Mouse (Mus musculus) forebrain, postnatal 0 days (tissue): Measurements from ENCODE around the gene Trmt2b. TPM values are rescaled to one million over a fixed set of nuclear protein-coding genes. Genes with fewer than 3 reads are reported as not detected.
"Not testable (repeated sequence)": the region's sequence is repeated elsewhere in the genome, so short reads cannot be mapped to it uniquely, and the experiment has no call there.

Source experiments
- ATAC-seq: fragments of 200-750 bp; cut with Nextera tagmentation; 2 replicates; pipeline ENCODE4 v1.8.0; 2017; ENCODE audit warnings: mild to moderate bottlenecking, moderate library complexity
- DNase-seq: peaks from one replicate; pipeline ENCODE4 v3.0.0-alpha.2; 2015
- H3K27ac ChIP-seq: fragments of 300-500 bp; sonication (generic); 2 replicates; pipeline ENCODE4 v1.5.1; 2014; ENCODE audit warnings: low read depth, mild to moderate bottlenecking, antibody characterized with exemption, low read length, moderate library complexity, mixed read lengths
- H3K27me3 ChIP-seq: fragments of 300-500 bp; sonication (generic); 2 replicates; pipeline ENCODE4 v1.6.1; 2014; ENCODE audit warnings: mild to moderate bottlenecking, low read length, mixed read lengths; ENCODE audit not compliant: insufficient read depth
- H3K36me3 ChIP-seq: fragments of 300-500 bp; sonication (generic); 2 replicates; pipeline ENCODE4 v1.6.1; 2014; ENCODE audit warnings: mild to moderate bottlenecking, moderate library complexity; ENCODE audit not compliant: insufficient read depth
- H3K4me1 ChIP-seq: fragments of 300-500 bp; sonication (generic); 2 replicates; pipeline ENCODE4 v1.6.1; 2014; ENCODE audit warnings: antibody characterized with exemption; ENCODE audit not compliant: insufficient read depth
- H3K4me2 ChIP-seq: fragments of 300-500 bp; sonication (generic); 2 replicates; pipeline ENCODE4 v1.6.1; 2014; ENCODE audit warnings: low read depth, mild to moderate bottlenecking, moderate library complexity
- H3K4me3 ChIP-seq: fragments of 300-500 bp; sonication (generic); 2 replicates; pipeline ENCODE4 v1.5.1; 2014; ENCODE audit warnings: low read depth, low read length, mixed read lengths
- H3K9ac ChIP-seq: fragments of 300-500 bp; sonication (generic); 2 replicates; pipeline ENCODE4 v1.6.1; 2014; ENCODE audit warnings: mild to moderate bottlenecking
- H3K9me3 ChIP-seq: fragments of 300-500 bp; sonication (generic); 2 replicates; pipeline ENCODE4 v1.6.1; 2016; ENCODE audit warnings: low read length
- CTCF ChIP-seq: sonication (generic); IDR thresholded peaks from 2 replicates; pipeline ENCODE4 v1.5.1; 2016; ENCODE audit warnings: antibody characterized with exemption, control low read depth, low read depth
- WGBS: fragments of 180-500 bp; shearing (Covaris S2); extraction: QIAGEN DNeasy Blood & Tissue Kit; methylation state at CpG from one replicate; pipeline ENCODE4 v1.1.7; 2014; 5-methylcytosine and 5-hydroxymethylcytosine counted together
- polyA plus RNA-seq: library from polyadenylated mRNA; unstranded; fragments of >200 nt; fragmentation: Nextera tagmentation; extraction: Ambion mirVana; gene quantifications from 2 replicates; pipeline ENCODE4 v1.2.1, GENCODE M21; 2015
- total RNA-seq: library from RNA; depleted of rRNA; stranded (reverse); fragments of >200 nt; gene quantifications from 2 replicates; pipeline ENCODE4 v1.2.3, GENCODE M21; 2014; rRNA removed

Trmt2b gene
- total and polyA plus RNA-seq, 2 experiments from 2014 or later: 3.3 to 5.6 TPM

GRCm38 (mm10) chrX:134221856-134222255 lies 54.9 kb downstream of the Trmt2b start, which contains the start of gene Nox1:
Nox1 (minus strand) TSS chrX:134221956.
- 53% methylated on average over 4 of the region's 4 CpGs for WGBS
- TF ChIP-seq CTCF: no peak
- H3K4me1 ChIP-seq: no peaks in the 10 kb centered on the region

GRCm38 (mm10) chrX:134220618-134221017 lies 56.2 kb downstream of the Trmt2b start:
- H3K36me3 ChIP-seq: no peaks in the 10 kb centered on the region

More at GRCm38 (mm10) chrX:134221856-134222255, 54.9 kb downstream of the Trmt2b start, which contains the start of gene Nox1:
- ATAC-seq (no peak), DNase-seq (no peak)
- Histone ChIP-seq H3K27ac (no peak within 1 kb of the TSS), H3K4me2 (no peak within 1 kb of the TSS), H3K9ac (no peak within 1 kb of the TSS), H3K4me3 (no peak within 1 kb of the TSS), H3K27me3 (no peaks in the 10 kb centered on the region), H3K36me3 (no peaks in the 10 kb centered on the region), H3K9me3 (no peaks in the 10 kb centered on the region)

GRCm38 (mm10) chrX:134218161-134218560 lies 58.6 kb downstream of the Trmt2b start:
- H3K9me3 ChIP-seq: no peaks in the 10 kb centered on the region
- no peak for ATAC-seq
- H3K9ac ChIP-seq: no peak overlapping the region
- no peaks in the 10 kb centered on the region for H3K4me1 ChIP-seq
- H3K27ac ChIP-seq: no peak overlapping the region
- H3K36me3 ChIP-seq: no peaks in the 10 kb centered on the region
- DNase-seq: no peak
- TF ChIP-seq CTCF: no peak
- H3K4me2 ChIP-seq: no peak overlapping the region
- 56% methylated on average over 4 of the region's 4 CpGs for WGBS
- H3K4me3 ChIP-seq: no peak overlapping the region
- H3K27me3 ChIP-seq: no peaks in the 10 kb centered on the region

More at GRCm38 (mm10) chrX:134220618-134221017, 56.2 kb downstream of the Trmt2b start:
- H3K27ac ChIP-seq: no peak overlapping the region
- H3K9ac ChIP-seq: no peak overlapping the region
- TF ChIP-seq CTCF: no peak
- H3K4me3 ChIP-seq: no peak overlapping the region
- H3K4me2 ChIP-seq: no peak overlapping the region
- WGBS: 84% methylated on average over 3 of the region's 3 CpGs
- H3K27me3 ChIP-seq: no peaks in the 10 kb centered on the region
- no peaks in the 10 kb centered on the region for H3K4me1 ChIP-seq
- H3K9me3 ChIP-seq: no peaks in the 10 kb centered on the region
- DNase-seq (no peak), ATAC-seq (no peak)

GRCm38 (mm10) chrX:134211151-134211642 lies 65.6 kb downstream of the Trmt2b start:
- Histone ChIP-seq H3K4me2 (no peak overlapping the region), H3K36me3 (no peaks in the 10 kb centered on the region), H3K27ac (no peak overlapping the region), H3K9me3 (no peaks in the 10 kb centered on the region), H3K4me3 (no peak overlapping the region), H3K27me3 (no peaks in the 10 kb centered on the region), H3K9ac (no peak overlapping the region), H3K4me1 (no peaks in the 10 kb centered on the region)
- DNase-seq (peak; percentile 6), ATAC-seq (peak; percentile 85)
- WGBS: 60% methylated on average over 7 of the region's 7 CpGs
- no peak for TF ChIP-seq CTCF

GRCm38 (mm10) chrX:134208491-134208890 lies 68.3 kb downstream of the Trmt2b start:
- ATAC-seq (no peak), DNase-seq (no peak)
- no peak overlapping the region for H3K4me2 ChIP-seq
- WGBS: 83% methylated on average over 2 of the region's 2 CpGs
- no peaks in the 10 kb centered on the region for H3K27me3 ChIP-seq
- no peaks in the 10 kb centered on the region for H3K9me3 ChIP-seq
- no peak overlapping the region for H3K9ac ChIP-seq
- no peak overlapping the region for H3K4me3 ChIP-seq
- H3K36me3 ChIP-seq: no peaks in the 10 kb centered on the region
- H3K27ac ChIP-seq: no peak overlapping the region
- no peaks in the 10 kb centered on the region for H3K4me1 ChIP-seq
- no peak for TF ChIP-seq CTCF

- H3K9ac ChIP-seq, ATAC-seq, H3K9me3 ChIP-seq, H3K4me2 ChIP-seq, H3K4me1 ChIP-seq, H3K27me3 ChIP-seq, H3K4me3 ChIP-seq, H3K27ac ChIP-seq, DNase-seq, H3K36me3 ChIP-seq: not testable (repeated sequence)
- WGBS: 92% methylated on average over 9 of the region's 9 CpGs
Measured at GRCm38 (mm10) chrX:134187201-134187600, 89.6 kb downstream of the Trmt2b start, which contains the start of gene Arl13a. Arl13a (plus strand) TSS chrX:134187501.

- ATAC-seq: no peak
- 92% methylated on average over 1 of the region's 1 CpGs for WGBS
Measured at GRCm38 (mm10) chrX:134174699-134175098, 102.1 kb downstream of the Trmt2b start.

More at GRCm38 (mm10) chrX:134174699-134175098, 102.1 kb downstream of the Trmt2b start:
- no peaks in the 10 kb centered on the region for H3K4me1 ChIP-seq
- no peak for TF ChIP-seq CTCF
- H3K36me3 ChIP-seq: no peaks in the 10 kb centered on the region
- no peak overlapping the region for H3K27ac ChIP-seq
- no peak overlapping the region for H3K4me3 ChIP-seq
- DNase-seq: no peak
- H3K9me3 ChIP-seq: no peaks in the 10 kb centered on the region
- no peaks in the 10 kb centered on the region for H3K27me3 ChIP-seq
- no peak overlapping the region for H3K4me2 ChIP-seq
- no peak overlapping the region for H3K9ac ChIP-seq

Other genes with a start within 250 kb of the Trmt2b start
- 72.6 and 79.4 TPM in 2 replicates for gene Cstf2, start 217.8 kb downstream of the Trmt2b start, total RNA-seq
- gene Cstf2, start 217.8 kb downstream of the Trmt2b start, polyA plus RNA-seq: 30.8 and 38.3 TPM in 2 replicates
- gene Xkrx, start 114.9 kb downstream of the Trmt2b start, total RNA-seq: 0.10 and 0.15 TPM in 2 replicates
- 0.52 and 0.61 TPM in 2 replicates for gene Xkrx, start 114.9 kb downstream of the Trmt2b start, polyA plus RNA-seq
- not detected in 2 replicates for gene Arl13a, start 89.5 kb downstream of the Trmt2b start, total RNA-seq
- not detected in 2 replicates for gene Arl13a, start 89.5 kb downstream of the Trmt2b start, polyA plus RNA-seq
- not detected in 2 replicates for gene Nox1, start 55.0 kb downstream of the Trmt2b start, total RNA-seq
- gene Nox1, start 55.0 kb downstream of the Trmt2b start, polyA plus RNA-seq: 0.10 TPM in 1 of 2 replicates, not detected in the other
- 201 and 218 TPM in 2 replicates for gene Tmem35a, start 18.2 kb upstream of the Trmt2b start, total RNA-seq
- gene Tmem35a, start 18.2 kb upstream of the Trmt2b start, polyA plus RNA-seq: 111 and 133 TPM in 2 replicates
- 2.8 TPM in 2 replicates for gene Cenpi, start 31.1 kb upstream of the Trmt2b start, total RNA-seq
- gene Cenpi, start 31.1 kb upstream of the Trmt2b start, polyA plus RNA-seq: 3.2 and 3.5 TPM in 2 replicates
- 35.6 and 38.2 TPM in 2 replicates for gene Drp2, start 127.6 kb upstream of the Trmt2b start, total RNA-seq
- 6.7 and 10.1 TPM in 2 replicates for gene Drp2, start 127.6 kb upstream of the Trmt2b start, polyA plus RNA-seq
- gene Taf7l, start 199.5 kb upstream of the Trmt2b start, total RNA-seq: not detected in 2 replicates
- 0.24 TPM in 1 of 2 replicates, not detected in the other for gene Taf7l, start 199.5 kb upstream of the Trmt2b start, polyA plus RNA-seq